25 mouse cellular contexts compared by ENCODE assay signal in the genomic region with DNA sequence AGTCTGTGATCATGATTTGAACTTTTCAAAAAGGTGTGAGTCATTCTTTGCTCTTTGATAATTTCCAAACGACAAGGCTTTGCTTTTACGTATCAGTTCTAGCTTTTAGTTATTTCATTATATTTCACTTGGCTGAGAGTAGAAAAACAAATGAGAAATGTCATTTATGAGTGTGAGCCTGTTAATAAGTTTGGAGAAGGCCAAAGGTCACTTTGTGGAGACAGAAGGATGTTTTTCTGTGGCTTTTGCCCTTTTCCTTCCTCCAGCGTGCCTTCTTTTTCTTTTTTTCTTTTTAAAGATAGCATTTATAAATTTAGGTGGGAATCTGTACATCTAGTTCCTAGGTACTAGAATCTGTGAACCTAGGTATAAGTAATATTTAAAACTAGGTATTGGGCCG.
"Had no signal": no experiment of that assay in that cellular context is flagged by ENCODE, and none has a peak within 500 bp of the region (broad histone marks: within the 10 kb centered on the region; RNA-seq: fewer than 3 reads in every experiment).

No protein-coding gene starts in this region.

- H3K27ac ChIP-seq: heart, embryonic 10.5 days; heart, embryonic 13.5 days; heart, embryonic 15.5 days; hindbrain, embryonic 10.5 days; hindbrain, embryonic 12.5 days; hindbrain, embryonic 13.5 days; hindbrain, embryonic 14.5 days; hindbrain, embryonic 15.5 days; hindbrain, postnatal 0 days; intestine, embryonic 15.5 days; kidney, embryonic 15.5 days; kidney, postnatal 0 days had no signal

- DNase-seq: heart, postnatal 10 days; heart, postnatal 14 days; heart, postnatal 36 days; heart, postnatal 4 days; kidney, adult 11 months; kidney, adult 18-20 months; kidney, postnatal 14 days; kidney, postnatal 25 days; layer of hippocampus, adult 9-11 months; layer of hippocampus, postnatal 36 days had no signal

- H3K4me3 ChIP-seq: heart, embryonic 10.5 days; heart, embryonic 12.5 days; heart, embryonic 13.5 days; heart, embryonic 15.5 days; hindbrain, embryonic 10.5 days; hindbrain, embryonic 12.5 days; hindbrain, embryonic 13.5 days; hindbrain, embryonic 15.5 days; intestine, embryonic 15.5 days; kidney, embryonic 15.5 days; layer of hippocampus, adult 2 months; left cerebral cortex, adult 2 months had no signal

- H3K36me3 ChIP-seq: heart, embryonic 10.5 days; heart, embryonic 12.5 days; heart, embryonic 13.5 days; heart, embryonic 15.5 days; hindbrain, embryonic 10.5 days; hindbrain, embryonic 12.5 days; hindbrain, embryonic 13.5 days; hindbrain, embryonic 15.5 days; intestine, embryonic 15.5 days; kidney, embryonic 15.5 days had no signal

- H3K27me3 ChIP-seq: heart, embryonic 12.5 days; heart, embryonic 13.5 days; heart, embryonic 15.5 days; hindbrain, embryonic 12.5 days; hindbrain, embryonic 13.5 days; hindbrain, embryonic 15.5 days; intestine, embryonic 15.5 days; kidney, embryonic 15.5 days had no signal

- H3K4me1 ChIP-seq: hindbrain, embryonic 10.5 days; hindbrain, embryonic 12.5 days; hindbrain, embryonic 13.5 days; hindbrain, embryonic 15.5 days; intestine, embryonic 15.5 days; kidney, embryonic 15.5 days had no signal
